Mouse (Mus musculus) cerebellum, adult 2 months (tissue): ENCODE data around the gene Cadm1.

ENCODE experiments used
- CTCF ChIP-seq: fragments of 200-500 bp; IDR thresholded peaks from 2 replicates; pipeline ENCODE4 v1.5.1; 2011; ENCODE audit warnings: low read depth, mild to moderate bottlenecking, control low read depth, low read length, moderate library complexity, borderline replicate concordance; ENCODE audit not compliant: insufficient read depth
- POLR2A ChIP-seq: fragments of 200-500 bp; IDR thresholded peaks from 2 replicates; pipeline ENCODE4 v1.6.1; 2011; ENCODE audit warnings: low read length, control low read depth, borderline replicate concordance; ENCODE audit not compliant: insufficient read depth

GRCm38 (mm10) chr9:47642663-47643062, 112.7 kb downstream of the Cadm1 start:
- no peak for TF ChIP-seq POLR2A
- no peak for TF ChIP-seq CTCF
